Mouse (Mus musculus): ENCODE measurements around the gene Dexi. TPM values are rescaled to one million over a fixed set of nuclear protein-coding genes. Genes with fewer than 3 reads are reported as not detected.

Gene Dexi
- 22.6 and 24.6 TPM in 2 replicates for polyA plus RNA-seq (2012)

DNA sequence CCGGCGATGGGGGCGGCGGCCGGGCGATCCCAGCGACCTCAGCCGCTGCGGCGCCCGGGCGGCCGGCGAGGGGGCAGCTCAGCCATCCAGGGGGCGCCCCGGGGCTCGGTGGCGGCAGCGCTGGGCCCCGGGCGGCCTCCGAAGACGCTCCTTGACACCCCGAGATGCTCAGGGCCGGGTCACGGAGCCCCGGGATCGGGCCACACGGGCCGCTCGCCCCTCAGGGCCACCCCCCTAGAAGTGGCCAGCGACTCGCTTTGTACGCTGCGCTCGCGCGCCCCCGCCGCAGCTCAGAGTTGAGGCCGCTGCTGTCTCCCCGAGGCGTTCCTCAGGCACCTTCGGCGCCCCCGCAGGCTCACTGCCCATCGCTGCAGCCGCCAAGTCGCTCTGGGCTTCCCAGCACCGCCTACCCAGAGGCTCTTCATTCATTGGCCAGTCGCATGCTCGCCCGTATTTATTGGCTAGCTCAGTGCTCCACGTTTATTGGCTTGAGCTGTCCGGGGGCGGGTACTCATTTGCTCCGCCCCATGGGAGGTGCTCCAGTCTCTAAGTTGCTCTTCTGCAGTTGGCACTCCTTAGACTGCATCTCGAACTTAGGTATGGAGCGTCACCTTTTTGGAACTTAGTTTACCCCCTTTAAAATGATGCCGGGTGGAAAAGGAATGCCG, at the start of gene Dexi:
Dexi (minus strand) TSS at position 357 of the 668 bp plus-strand sequence.

GRCm38 (mm10) chr16:10544995-10545622, 2.3 kb upstream of the Dexi start, which contains the start of gene Clec16a:
Clec16a (plus strand) TSS chr16:10545339.

DNA sequence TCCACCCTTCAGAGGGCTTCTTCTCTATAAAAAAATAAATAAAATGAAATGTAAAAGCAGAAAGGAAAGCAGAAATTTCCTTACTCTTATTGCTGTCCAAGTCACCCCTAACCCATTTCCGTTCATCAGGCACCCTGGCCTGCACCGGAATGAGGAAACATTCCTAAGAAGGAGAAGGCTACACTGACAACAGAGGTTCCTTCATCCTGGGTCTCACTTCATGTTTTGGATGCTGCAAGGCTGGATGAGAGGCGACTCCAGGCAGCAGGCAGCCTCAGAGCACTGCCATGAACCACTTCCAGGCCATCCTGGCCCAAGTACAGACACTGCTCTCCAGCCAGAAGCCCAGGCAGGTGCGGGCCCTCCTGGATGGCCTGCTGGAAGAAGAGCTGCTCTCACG, 63.0 kb downstream of the Dexi start, which contains the start of gene Ciita:
Ciita (plus strand) TSS at position 203 of the 400 bp plus-strand sequence.

Other genes starting within 250 kb of the Dexi start
- gene Emp2, start 229.1 kb downstream of the Dexi start, polyA plus RNA-seq (2012): 0.03 TPM in 2 replicates
- 0.13 TPM in 1 of 2 replicates, not detected in the other for gene Tekt5, start 147.6 kb downstream of the Dexi start, polyA plus RNA-seq (2012)
- gene Nubp1, start 131.1 kb downstream of the Dexi start, polyA plus RNA-seq (2012): 40.2 and 45.9 TPM in 2 replicates
- gene Tvp23a, start 95.7 kb downstream of the Dexi start, polyA plus RNA-seq (2012): not detected in 2 replicates
- 2.1 and 2.3 TPM in 2 replicates for gene Ciita, start 63.0 kb downstream of the Dexi start, polyA plus RNA-seq (2012)
- 13.8 and 16.3 TPM in 2 replicates for gene Clec16a, start 2.3 kb upstream of the Dexi start, polyA plus RNA-seq (2012)
- gene Socs1, start 242.5 kb upstream of the Dexi start, polyA plus RNA-seq (2012): 14.1 and 21.9 TPM in 2 replicates
- not detected in 2 replicates for gene Tnp2, start 245.6 kb upstream of the Dexi start, polyA plus RNA-seq (2012)
- not detected in 2 replicates for gene Prm3, start 247.9 kb upstream of the Dexi start, polyA plus RNA-seq (2012)

Measured in megakaryocyte-erythroid progenitor cell, adult 5 weeks (primary cell).